Mouse (Mus musculus): Measurements from ENCODE around the gene Plod2.

The Plod2 gene

GRCm38 (mm10) chr9:92541977-92542561, at the start of gene Plod2:
TSS of gene Plod2 (plus strand) at chr9:92542223.
- peak; percentile 64 for DNase-seq

- peak; percentile 87 for DNase-seq
Measured at GRCm38 (mm10) chr9:92499710-92500410, 42.2 kb upstream of the Plod2 start.

- no peak for DNase-seq
Measured at GRCm38 (mm10) chr9:92504256-92504655, 37.8 kb upstream of the Plod2 start.

GRCm38 (mm10) chr9:92504889-92505288, 37.1 kb upstream of the Plod2 start:
- DNase-seq, result no peak

- no peak for DNase-seq
Measured at GRCm38 (mm10) chr9:92511696-92512095, 30.3 kb upstream of the Plod2 start.

GRCm38 (mm10) chr9:92517036-92517435, 25.0 kb upstream of the Plod2 start:
- peak; percentile 17 for DNase-seq

- DNase-seq, result peak; percentile 52
Measured at GRCm38 (mm10) chr9:92520751-92521150, 21.3 kb upstream of the Plod2 start.

GRCm38 (mm10) chr9:92524506-92524905, 17.5 kb upstream of the Plod2 start:
- peak; percentile 57 for DNase-seq

- DNase-seq, result no peak
Measured at GRCm38 (mm10) chr9:92530055-92530454, 12.0 kb upstream of the Plod2 start.

- DNase-seq, result no peak
Measured at GRCm38 (mm10) chr9:92537735-92538134, 4.3 kb upstream of the Plod2 start.

- no peak for DNase-seq
Measured at GRCm38 (mm10) chr9:92538216-92538615, 3.8 kb upstream of the Plod2 start.

GRCm38 (mm10) chr9:92542591-92543416, 781 bp downstream of the Plod2 start:
- DNase-seq, result peak; percentile 56

- no peak for DNase-seq
Measured at GRCm38 (mm10) chr9:92544146-92544545, 2.1 kb downstream of the Plod2 start.

GRCm38 (mm10) chr9:92545021-92545420, 3.0 kb downstream of the Plod2 start:
- no peak for DNase-seq

- DNase-seq, result no peak
Measured at GRCm38 (mm10) chr9:92546446-92546845, 4.4 kb downstream of the Plod2 start.

- DNase-seq, result peak; percentile 66
Measured at GRCm38 (mm10) chr9:92547106-92547505, 5.1 kb downstream of the Plod2 start.

GRCm38 (mm10) chr9:92547821-92548220, 5.8 kb downstream of the Plod2 start:
- no peak for DNase-seq

- peak; percentile 27 for DNase-seq
Measured at GRCm38 (mm10) chr9:92548603-92549002, 6.6 kb downstream of the Plod2 start.

- DNase-seq, result peak; percentile 78
Measured at GRCm38 (mm10) chr9:92549811-92550490, 7.9 kb downstream of the Plod2 start.

- no peak for DNase-seq
Measured at GRCm38 (mm10) chr9:92550981-92551380, 9.0 kb downstream of the Plod2 start.

GRCm38 (mm10) chr9:92551666-92552065, 9.6 kb downstream of the Plod2 start:
- DNase-seq, result no peak

- DNase-seq, result no peak
Measured at GRCm38 (mm10) chr9:92552691-92553090, 10.7 kb downstream of the Plod2 start.

Measured in kidney, adult 9 months (tissue).